Mouse (Mus musculus) heart, adult 9 months (tissue): ENCODE data around the gene Pcdh9.

Experiments used
- DNase-seq, 2 experiments: peaks; one replicate each; pipeline ENCODE4 v3.0.0; 2022; ENCODE audit warnings: low spot score in 2 of 2

The Pcdh9 gene

GRCm38 (mm10) chr14:93182606-93183491, 707.6 kb downstream of the Pcdh9 start:
- no peak for DNase-seq

DNA sequence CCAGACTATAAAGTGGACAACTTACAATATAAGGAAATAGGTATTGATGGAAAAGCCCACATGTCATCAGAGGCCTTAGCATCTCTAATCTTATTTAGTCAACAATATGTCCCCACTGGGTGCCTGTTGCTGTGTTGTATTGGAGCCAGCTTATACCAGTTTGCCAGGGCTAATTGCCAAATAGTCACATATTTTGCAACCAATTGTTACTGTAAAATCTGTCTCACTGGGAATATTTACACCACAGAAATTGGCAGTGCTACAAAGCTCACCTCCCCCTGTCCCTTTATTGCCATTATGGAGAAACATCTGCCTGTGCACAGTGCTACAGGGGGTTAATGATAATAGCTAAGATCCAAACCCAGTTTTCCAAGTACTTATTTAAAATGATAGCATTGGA, 721.3 kb downstream of the Pcdh9 start:
- no peak for DNase-seq

DNA sequence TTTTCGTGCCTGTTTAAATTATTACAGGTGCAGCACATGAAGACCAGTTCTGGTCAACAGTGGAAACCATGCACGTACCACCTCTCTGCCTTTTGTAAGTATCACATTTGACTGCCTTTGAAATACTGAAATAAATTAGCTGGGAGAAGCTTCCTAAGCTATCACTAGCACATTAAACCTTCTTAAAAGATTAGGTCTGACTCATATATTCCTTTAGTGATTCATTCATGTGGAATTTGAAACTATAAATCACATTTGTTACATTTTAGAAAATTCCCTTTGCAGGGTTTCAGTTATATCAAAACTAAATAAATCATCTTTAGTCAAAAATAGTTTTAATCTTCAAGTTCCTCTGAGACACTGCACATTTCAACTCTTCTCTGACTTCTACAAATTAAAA, 722.1 kb downstream of the Pcdh9 start:
- no peak for DNase-seq

DNA sequence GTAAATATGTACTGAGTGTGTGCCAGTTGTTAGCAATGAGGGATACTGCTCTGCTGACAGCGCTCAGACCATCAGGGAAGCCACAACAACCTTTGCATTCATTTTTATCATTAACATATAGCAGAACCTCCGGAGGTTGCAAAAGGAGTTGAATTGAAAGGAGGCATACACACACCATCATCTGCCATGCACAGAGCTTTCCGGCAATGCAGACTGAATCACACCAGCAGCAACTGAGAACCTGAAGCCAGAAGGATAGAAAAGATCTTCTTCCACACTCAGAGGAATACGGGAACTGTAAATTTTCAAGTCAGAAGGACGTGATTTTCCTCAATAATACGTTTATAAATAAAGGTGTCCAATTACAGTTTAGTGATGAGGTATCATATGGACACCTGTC, 747.1 kb downstream of the Pcdh9 start:
- no peak for DNase-seq

GRCm38 (mm10) chr14:93142076-93142475, 748.4 kb downstream of the Pcdh9 start:
- no peak for DNase-seq

DNA sequence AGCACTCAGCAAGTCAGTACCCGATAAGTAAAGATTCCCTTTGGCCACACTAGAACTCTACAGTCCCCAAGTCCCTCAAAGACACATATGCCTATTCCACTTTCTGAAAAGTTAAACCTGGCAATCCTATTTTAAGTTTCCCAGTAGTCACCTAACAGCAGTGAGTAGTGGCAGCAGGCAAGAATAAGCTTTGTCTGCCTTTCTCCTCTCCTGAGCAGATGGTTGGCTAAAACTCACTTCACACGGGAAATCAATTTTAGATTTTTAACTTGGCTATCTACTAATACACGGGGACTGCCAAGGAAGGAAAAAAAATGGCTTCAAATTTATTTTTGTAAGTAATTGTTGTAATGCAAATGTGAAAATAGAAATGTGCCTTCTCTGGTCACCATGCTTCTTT, 763.5 kb downstream of the Pcdh9 start:
- no peak for DNase-seq

DNA sequence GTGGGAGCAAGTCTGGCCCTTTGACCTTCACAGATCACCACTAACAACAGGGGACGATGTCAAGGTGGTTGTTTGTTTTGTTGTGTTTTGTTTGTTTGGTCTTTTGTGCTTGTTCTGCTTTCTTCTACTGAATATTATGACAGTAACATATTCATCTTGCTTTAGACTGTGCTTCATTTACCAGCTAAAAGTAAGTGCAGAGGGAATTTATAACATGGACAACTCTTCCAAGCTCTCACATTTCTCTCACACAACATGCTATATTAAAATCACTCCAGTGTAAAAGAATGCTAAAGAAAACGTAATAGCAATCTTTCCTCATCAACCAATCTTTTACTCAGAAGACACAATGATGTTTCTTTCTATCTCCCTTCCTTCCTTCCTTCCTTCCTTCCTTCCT, 787.7 kb downstream of the Pcdh9 start:
- DNase-seq, result no peak

DNA sequence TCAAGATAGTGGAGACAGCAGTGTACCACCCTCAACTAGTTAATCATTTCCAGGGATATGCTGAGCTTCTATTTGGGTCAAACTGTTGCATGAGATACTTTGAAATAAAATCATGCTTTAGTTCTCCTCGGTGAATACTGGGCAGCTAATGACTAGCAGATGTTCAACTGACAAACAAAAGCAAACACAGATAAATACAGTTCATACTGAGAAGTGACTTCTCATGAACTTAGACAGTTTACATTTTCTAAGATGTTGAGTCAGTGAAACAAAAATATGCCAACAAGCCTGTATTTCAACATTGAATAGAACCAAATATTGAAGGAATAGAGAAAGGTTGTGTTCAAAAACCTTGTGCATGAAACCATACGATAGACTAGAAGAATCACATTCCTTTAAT, 795.4 kb downstream of the Pcdh9 start:
- DNase-seq, result no peak

DNA sequence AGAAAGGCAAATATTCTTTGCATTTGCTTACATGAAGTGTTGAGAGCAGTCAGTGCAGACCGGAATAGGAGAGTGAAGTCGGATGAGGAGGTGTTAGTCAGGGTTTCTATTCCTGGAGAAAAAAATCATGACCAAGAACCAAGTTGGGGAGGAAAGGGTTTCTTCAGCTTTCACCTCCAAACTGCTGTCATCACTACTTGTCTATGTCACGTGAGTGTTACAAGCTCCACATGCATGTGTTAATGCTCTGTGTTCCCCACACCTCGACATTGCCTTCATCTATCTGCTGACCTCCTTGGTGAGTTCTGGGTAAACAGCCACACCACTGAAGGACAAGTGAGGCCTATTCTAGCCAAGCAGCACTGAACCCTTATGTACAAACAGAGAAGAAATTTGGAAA, 797.7 kb downstream of the Pcdh9 start:
- DNase-seq, result no peak

- DNase-seq, result no peak
These were observed 804.8 kb downstream of the Pcdh9 start for GRCm38 (mm10) chr14:93085646-93086045.

- DNase-seq, result no peak
These were observed 807.3 kb downstream of the Pcdh9 start for GRCm38 (mm10) chr14:93083140-93083539.

GRCm38 (mm10) chr14:93080910-93081309, 809.6 kb downstream of the Pcdh9 start:
- no peak for DNase-seq

DNA sequence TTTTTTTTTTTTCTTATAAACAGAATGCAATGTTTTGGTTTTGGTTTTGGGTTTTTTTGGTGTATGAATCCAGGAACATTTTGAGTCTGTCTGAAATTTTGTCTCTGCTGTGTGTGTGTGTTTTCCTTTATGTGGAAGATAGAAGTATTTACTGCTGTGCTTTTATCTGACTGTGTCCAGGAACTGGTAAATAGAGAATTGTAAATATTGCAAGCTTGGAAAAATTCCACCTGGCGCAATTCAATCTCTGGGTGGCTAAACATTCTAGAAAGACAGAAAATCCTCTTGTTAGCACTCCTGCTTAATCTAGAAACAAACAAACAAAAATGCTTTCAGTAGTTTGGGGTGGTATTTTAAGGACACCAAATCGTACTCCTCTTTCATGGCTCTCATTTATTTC, 814.7 kb downstream of the Pcdh9 start:
- DNase-seq, result no peak

- DNase-seq, result no peak
These were observed 818.1 kb downstream of the Pcdh9 start for GRCm38 (mm10) chr14:93072346-93072745.

- DNase-seq, result no peak
These were observed 820.3 kb downstream of the Pcdh9 start for GRCm38 (mm10) chr14:93070140-93070539.

GRCm38 (mm10) chr14:93067411-93068336, 822.8 kb downstream of the Pcdh9 start:
- no peak for DNase-seq

- no peak for DNase-seq
These were observed 823.6 kb downstream of the Pcdh9 start for GRCm38 (mm10) chr14:93066732-93067410.

- DNase-seq, result no peak
These were observed 828.5 kb downstream of the Pcdh9 start for GRCm38 (mm10) chr14:93061824-93062620.

DNA sequence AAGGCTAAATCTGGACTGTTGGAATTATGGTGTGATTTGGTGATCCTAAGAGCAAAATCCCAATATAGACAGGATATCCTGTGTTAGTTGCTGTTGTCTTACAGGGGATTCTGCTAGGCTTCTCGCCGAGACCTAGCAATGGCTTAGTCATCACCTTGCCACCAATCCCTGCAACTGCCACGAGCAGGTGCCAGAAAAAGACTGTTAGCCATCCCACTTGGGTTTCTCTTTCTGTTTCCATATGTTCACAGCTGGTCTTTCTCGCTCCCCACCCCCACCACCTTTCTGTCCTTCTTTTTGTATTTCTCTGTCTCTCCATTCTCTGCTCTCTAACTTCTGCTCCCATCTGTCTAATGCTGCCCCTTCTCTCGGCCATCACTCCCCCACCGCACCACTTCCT, 831.7 kb downstream of the Pcdh9 start:
- DNase-seq, result no peak

DNA sequence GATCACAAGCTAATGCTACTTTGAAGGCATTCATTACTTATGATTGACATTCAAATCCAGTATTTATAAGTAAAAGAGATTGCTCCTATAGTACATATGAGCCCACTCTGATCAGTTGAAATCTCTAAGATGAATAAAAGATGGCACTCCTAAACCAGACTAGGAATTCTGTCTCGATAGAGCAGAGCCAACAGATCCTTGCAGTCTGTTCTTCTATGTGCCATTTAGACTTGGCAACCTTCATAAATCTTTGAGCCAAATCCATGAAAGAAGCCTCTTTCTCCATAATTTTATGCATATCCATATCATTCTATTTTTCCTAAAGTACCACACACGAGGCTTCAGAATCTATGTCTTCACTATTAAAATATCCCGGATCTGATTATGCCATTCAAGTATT, 834.5 kb downstream of the Pcdh9 start:
- DNase-seq, result no peak

DNA sequence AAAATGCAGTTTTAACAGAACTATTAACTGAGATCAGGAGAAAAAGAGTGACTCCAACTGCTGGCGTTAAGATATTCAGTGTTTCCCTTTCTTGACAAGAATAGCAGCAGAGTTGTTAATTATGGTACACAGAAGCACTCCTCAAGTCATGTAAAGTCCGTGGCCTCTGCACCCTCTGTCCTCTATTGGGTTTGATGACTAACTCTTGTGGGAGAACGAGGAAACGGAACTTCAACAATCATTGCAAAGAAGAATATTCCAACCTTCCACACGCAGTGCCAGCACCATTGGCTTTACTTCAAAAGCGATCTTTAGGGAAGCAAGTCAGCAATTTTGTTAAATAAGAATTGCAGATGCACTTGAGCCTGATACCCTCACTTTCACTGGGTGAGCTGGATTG, 849.9 kb downstream of the Pcdh9 start:
- no peak for DNase-seq
